Mouse (Mus musculus): ENCODE measurements around the gene Gemin7. TPM values are rescaled to one million over a fixed set of nuclear protein-coding genes. Genes with fewer than 3 reads are reported as not detected.

Gemin7 gene
- total and polyA plus RNA-seq, 3 experiments = 63.2 to 101 (median 64.4) TPM

DNA sequence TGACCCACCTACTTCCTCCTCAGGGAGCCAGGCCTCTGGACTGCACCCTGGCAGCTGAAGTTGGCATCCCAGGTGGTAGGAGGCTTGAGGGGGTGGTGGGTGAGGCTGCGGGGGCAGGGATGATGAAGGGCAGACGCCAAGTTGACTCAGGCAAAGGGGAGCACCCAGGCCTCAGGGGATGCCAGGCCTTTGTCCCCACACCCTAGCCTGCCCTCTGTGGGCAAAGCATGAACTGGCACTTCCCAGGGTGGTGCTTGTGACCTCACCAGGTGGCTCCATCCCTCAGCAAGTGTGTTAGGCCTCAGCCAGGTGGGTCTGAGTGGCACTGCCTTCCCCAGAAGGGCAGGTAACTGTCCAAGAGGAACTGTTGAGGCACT, 52.3 kb downstream of the Gemin7 start:
- H3K27ac ChIP-seq (ENCODE audit: insufficient read depth, low read depth) = no peak overlapping the region
- H3K79me2 ChIP-seq (replicated peaks; ENCODE audit: control insufficient read depth, extremely low read depth, insufficient read depth, poor library complexity, severe bottlenecking) = no peaks in the 10 kb centered on the region
- H3K9ac ChIP-seq (ENCODE audit: insufficient read depth, low read depth) = no peak overlapping the region
- H3K4me1 ChIP-seq (ENCODE audit: control insufficient read depth in 1 of 2, insufficient read depth in 2 of 2) = peaks cover 0 to 8% of the 10 kb centered on the region in 2 experiments; a peak in 2 of 4 replicates
- dilution Hi-C loops (cut with MboI; ENCODE audit: extremely low pct_ligation_motif_present, extremely low pct_unique_long_range_greater_than_20kb, low sequenced_read_pairs) = no loop called here
- no peak overlapping the region for H3K4me2 ChIP-seq (ENCODE audit: insufficient read depth, low read depth, poor library complexity, severe bottlenecking)
- in situ Hi-C loops (cut with MboI; ENCODE audit: low pct_ligation_motif_present, low pct_unique_long_range_greater_than_20kb, low sequenced_read_pairs) = no loop called here
- H3K4me3 ChIP-seq (replicated peaks in 1 of 3; ENCODE audit: low read depth in 2 of 3, low read length in 2 of 3, poor library complexity in 1 of 3) = no peak overlapping the region
- peaks cover 23 to 67% of the 10 kb centered on the region in 2 experiments for H3K36me3 ChIP-seq (replicated peaks in 1 of 2; ENCODE audit: control insufficient read depth in 1 of 2, insufficient read depth in 1 of 2, low read length in 1 of 2)
- H3K9me3 ChIP-seq (replicated peaks; ENCODE audit: low read length) = peaks cover 14% of the 10 kb centered on the region
- no peaks in the 10 kb centered on the region for H3K27me3 ChIP-seq (replicated peaks)
- DNase-seq (ENCODE audit: extremely low read depth) = no peak
- TF ChIP-seq ELF1 (IDR thresholded peaks at IDR 0.05; ENCODE audit: low read depth, low read length) = no peak
- TF ChIP-seq JUND (conservative IDR thresholded peaks at IDR 0.05; ENCODE audit: low read depth, low read length) = no peak
- TF ChIP-seq RAD21 (IDR thresholded peaks at IDR 0.05; ENCODE audit: low read depth, low read length) = no peak
- no peak for TF ChIP-seq BHLHE40 (IDR thresholded peaks at IDR 0.05; ENCODE audit: low read depth, low read length)
- no peak for TF ChIP-seq ZMIZ1 (IDR thresholded peaks at IDR 0.05; ENCODE audit: low read depth, low read length)
- no peak for TF ChIP-seq USF1 (IDR thresholded peaks at IDR 0.05; ENCODE audit: low read depth, low read length)
- TF ChIP-seq SIN3A (IDR thresholded peaks at IDR 0.05; ENCODE audit: low read length) = no peak

DNA sequence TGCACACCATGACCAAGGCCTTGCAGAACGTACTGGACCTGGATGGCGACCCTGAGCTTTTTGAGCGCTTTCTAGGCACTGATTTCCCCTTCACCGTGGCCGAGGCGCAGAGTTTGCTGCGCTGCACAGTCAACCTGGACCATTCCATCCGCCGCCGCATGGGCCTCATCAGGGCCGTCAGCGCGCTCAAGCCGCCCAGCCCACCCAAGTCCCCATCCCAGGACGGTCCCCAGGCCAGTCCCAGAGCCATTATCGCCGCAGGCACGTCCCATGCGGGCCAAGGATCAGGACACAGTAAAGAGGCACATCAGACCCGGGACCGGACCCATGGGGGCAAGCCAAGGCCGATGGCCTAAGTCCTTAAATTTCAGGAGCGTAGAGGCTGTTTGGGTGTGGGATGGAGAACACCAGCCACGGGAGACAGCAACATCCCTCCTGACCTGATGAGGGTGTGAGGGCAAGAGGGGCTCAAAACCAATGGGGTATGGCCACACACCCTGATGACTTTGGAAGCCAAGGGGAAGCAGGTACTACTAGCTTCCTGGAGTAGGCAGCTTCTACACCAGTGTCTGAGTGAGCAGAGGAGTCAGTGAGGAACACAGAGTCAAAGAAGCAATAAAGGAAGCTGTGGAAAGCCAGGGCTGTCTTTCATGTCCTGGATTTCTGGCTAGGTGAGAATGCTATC, 52.8 kb downstream of the Gemin7 start:
- Histone ChIP-seq H3K9ac (ENCODE audit: insufficient read depth, low read depth) (no peak overlapping the region), H3K4me2 (ENCODE audit: insufficient read depth, low read depth, poor library complexity, severe bottlenecking) (no peak overlapping the region), H3K27ac (ENCODE audit: insufficient read depth, low read depth) (no peak overlapping the region), H3K79me2 (replicated peaks; ENCODE audit: control insufficient read depth, extremely low read depth, insufficient read depth, poor library complexity, severe bottlenecking) (no peaks in the 10 kb centered on the region), H3K4me3 (replicated peaks in 1 of 3; ENCODE audit: low read depth in 2 of 3, low read length in 2 of 3, poor library complexity in 1 of 3) (no peak overlapping the region), H3K9me3 (replicated peaks; ENCODE audit: low read length) (peaks cover 14% of the 10 kb centered on the region), H3K36me3 (replicated peaks in 1 of 2; ENCODE audit: control insufficient read depth in 1 of 2, insufficient read depth in 1 of 2, low read length in 1 of 2) (peaks cover 21 to 66% of the 10 kb centered on the region in 2 experiments), H3K27me3 (replicated peaks) (no peaks in the 10 kb centered on the region), H3K4me1 (ENCODE audit: control insufficient read depth in 1 of 2, insufficient read depth in 2 of 2) (peaks cover 0 to 2% of the 10 kb centered on the region in 2 experiments; a peak in 1 of 4 replicates)
- in situ Hi-C loops (cut with MboI; ENCODE audit: low pct_ligation_motif_present, low pct_unique_long_range_greater_than_20kb, low sequenced_read_pairs) = no loop called here
- DNase-seq (ENCODE audit: extremely low read depth) = no peak
- dilution Hi-C loops (cut with MboI; ENCODE audit: extremely low pct_ligation_motif_present, extremely low pct_unique_long_range_greater_than_20kb, low sequenced_read_pairs) = no loop called here
- no peak for TF ChIP-seq TCF12 (IDR thresholded peaks at IDR 0.05; ENCODE audit: low read depth, low read length)

DNA sequence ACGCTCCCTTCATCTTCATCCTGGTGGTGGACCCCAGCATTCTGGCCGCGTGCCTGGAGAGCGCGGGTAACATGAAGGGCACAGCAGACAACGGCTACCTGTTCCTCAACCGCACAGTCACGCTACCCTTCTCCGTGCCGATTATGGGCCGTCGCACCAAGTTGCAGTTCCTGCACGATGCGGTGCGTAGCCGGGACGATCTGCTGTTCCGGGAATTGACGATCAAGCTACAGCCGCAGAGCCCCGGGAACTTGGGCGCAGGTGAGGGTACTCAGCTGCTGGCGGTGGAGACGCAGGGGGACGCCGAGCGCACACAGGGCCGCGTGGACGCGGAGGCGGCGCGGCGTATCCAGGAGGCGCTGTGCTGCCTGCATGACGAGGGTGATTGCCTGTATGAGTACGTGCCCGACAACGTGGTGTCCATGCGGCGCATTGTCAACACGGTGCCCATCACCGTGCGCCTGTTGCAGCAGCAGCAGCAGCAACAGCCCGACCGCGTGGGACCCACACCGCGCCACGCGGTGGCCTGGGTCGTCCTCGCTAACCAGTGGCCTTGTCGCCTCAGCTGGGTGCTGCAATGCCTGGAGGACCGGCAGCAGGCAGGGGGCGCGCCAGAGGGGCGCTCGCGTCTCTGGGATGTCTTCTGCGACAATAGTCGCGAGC, 53.5 kb downstream of the Gemin7 start:
- Histone ChIP-seq H3K4me2 (ENCODE audit: insufficient read depth, low read depth, poor library complexity, severe bottlenecking) (no peak overlapping the region), H3K27me3 (replicated peaks) (no peaks in the 10 kb centered on the region), H3K9ac (ENCODE audit: insufficient read depth, low read depth) (no peak overlapping the region), H3K36me3 (replicated peaks in 1 of 2; ENCODE audit: control insufficient read depth in 1 of 2, insufficient read depth in 1 of 2, low read length in 1 of 2) (peaks cover 16 to 60% of the 10 kb centered on the region in 2 experiments), H3K4me3 (replicated peaks in 1 of 3; ENCODE audit: low read depth in 2 of 3, low read length in 2 of 3, poor library complexity in 1 of 3) (no peak overlapping the region), H3K27ac (ENCODE audit: insufficient read depth, low read depth) (no peak overlapping the region), H3K9me3 (replicated peaks; ENCODE audit: low read length) (peaks cover 14% of the 10 kb centered on the region), H3K79me2 (replicated peaks; ENCODE audit: control insufficient read depth, extremely low read depth, insufficient read depth, poor library complexity, severe bottlenecking) (no peaks in the 10 kb centered on the region), H3K4me1 (ENCODE audit: control insufficient read depth in 1 of 2, insufficient read depth in 2 of 2) (peaks cover 0 to 6% of the 10 kb centered on the region in 2 experiments; a peak in 1 of 4 replicates)
- dilution Hi-C loops (cut with MboI; ENCODE audit: extremely low pct_ligation_motif_present, extremely low pct_unique_long_range_greater_than_20kb, low sequenced_read_pairs) (no loop called here), in situ Hi-C loops (cut with MboI; ENCODE audit: low pct_ligation_motif_present, low pct_unique_long_range_greater_than_20kb, low sequenced_read_pairs) (no loop called here)
- TF ChIP-seq EP300 (IDR thresholded peaks at IDR 0.05; ENCODE audit: low read length) (no peak), POLR2AphosphoS2 (IDR thresholded peaks at IDR 0.05; ENCODE audit: low read depth, low read length) (no peak), ETS1 (conservative IDR thresholded peaks at IDR 0.05; ENCODE audit: low read depth, low read length) (no peak), ZMIZ1 (IDR thresholded peaks at IDR 0.05; ENCODE audit: low read depth, low read length) (no peak), KAT2A (IDR thresholded peaks at IDR 0.05; ENCODE audit: insufficient replicate concordance, low read length) (no peak), MYC (IDR thresholded peaks at IDR 0.05; ENCODE audit: low read depth, low read length) (no peak), JUN (IDR thresholded peaks at IDR 0.05; ENCODE audit: insufficient read depth, low read depth, low read length) (no peak), ZNF384 (IDR thresholded peaks at IDR 0.05; ENCODE audit: low read depth, low read length) (no peak), ELF1 (IDR thresholded peaks at IDR 0.05; ENCODE audit: low read depth, low read length) (no peak)
- no peak for DNase-seq (ENCODE audit: extremely low read depth)

Measured in CH12.LX (cell line).